Mouse (Mus musculus): ENCODE results near the gene Gm11985.

Gene Gm11985

DNA sequence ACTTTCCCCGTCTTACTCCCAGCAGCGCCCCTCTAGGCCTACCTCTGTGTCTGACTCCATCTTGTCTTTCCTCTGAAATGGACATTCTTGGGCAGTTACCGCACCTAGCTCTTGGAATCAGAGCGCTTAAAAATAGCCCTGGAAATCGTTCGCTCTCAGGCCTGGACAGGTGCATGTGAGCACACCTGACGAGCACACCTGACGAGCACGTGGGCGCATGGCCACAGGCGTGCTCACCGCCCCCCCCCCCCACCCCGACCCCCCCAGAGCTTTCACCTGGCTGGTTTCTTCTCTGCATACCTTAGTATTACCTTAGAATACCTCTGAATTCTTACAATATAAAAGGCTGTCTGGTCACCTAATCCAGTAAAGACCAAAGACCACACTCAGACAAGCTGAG lies at the start of gene Gm11985:
Gene Gm11985, minus strand, starts transcription at position 101 of the 400 bp plus-strand sequence.
- POLR2A ChIA-PET = interaction anchor here in 2 of 4 experiments (0.5 to 1.3 kb wide), 3 partner anchors 24 to 347 kb away, joined by 3 to 5 read pairs (median 4); partner anchors contain the start of gene Igfbp3 (in 1 of the 2)

DNA sequence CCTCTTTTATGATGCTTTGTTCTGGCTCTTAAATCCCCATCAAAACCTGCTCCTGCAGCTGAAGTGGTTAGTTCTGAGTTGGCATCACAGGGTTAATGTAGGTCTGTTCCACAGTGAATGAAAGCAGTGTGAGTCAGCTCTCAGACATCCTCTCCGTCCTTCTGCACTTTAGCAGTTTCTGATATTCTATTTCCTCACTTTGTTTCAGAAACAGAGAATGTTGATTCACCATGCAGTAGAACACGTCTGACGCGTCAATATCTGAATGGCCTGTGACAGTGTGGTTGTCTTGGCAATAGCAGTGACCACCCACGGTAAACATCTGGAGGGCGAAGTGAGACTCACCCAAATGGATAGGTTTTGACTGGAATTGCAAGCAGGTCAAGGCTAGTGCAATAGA lies 49.3 kb upstream of the Gm11985 start:
- CTCF ChIA-PET = no interaction called here
- POLR2A ChIA-PET = no interaction called here

More for the DNA sequence above, at the start of gene Gm11985:
- CTCF ChIA-PET = interaction anchor here in 3 of 4 experiments (0.6 to 1.2 kb wide), 5 partner anchors 22 to 758 kb away, joined by 3 to 7 read pairs (median 4); no protein-coding TSS in a partner anchor

DNA sequence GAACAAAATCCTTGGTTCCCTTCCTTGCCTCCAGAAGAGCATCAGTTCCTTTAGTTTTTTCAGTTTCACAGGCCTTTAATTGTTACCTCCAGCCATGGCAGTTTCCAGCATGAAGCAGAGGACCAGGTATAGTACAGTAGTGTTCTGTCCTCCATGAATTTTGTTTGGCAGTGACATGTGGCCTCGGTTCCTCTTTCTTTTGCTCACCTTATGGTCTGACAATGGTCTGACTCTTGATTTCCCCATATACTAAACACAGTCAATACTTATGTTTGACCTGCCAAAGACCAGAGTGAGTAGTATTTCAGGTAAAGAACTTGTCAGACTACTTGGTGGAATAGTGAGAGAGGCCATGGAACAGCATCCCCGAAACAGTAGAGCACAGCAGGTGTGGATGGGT lies 48.4 kb upstream of the Gm11985 start:
- ChIA-PET POLR2A (no interaction called here), CTCF (interaction anchor here in 1 of 4 experiments (1.0 kb wide), 1 partner anchor 15 kb away, joined by 4 read pairs; no protein-coding TSS in a partner anchor)

DNA sequence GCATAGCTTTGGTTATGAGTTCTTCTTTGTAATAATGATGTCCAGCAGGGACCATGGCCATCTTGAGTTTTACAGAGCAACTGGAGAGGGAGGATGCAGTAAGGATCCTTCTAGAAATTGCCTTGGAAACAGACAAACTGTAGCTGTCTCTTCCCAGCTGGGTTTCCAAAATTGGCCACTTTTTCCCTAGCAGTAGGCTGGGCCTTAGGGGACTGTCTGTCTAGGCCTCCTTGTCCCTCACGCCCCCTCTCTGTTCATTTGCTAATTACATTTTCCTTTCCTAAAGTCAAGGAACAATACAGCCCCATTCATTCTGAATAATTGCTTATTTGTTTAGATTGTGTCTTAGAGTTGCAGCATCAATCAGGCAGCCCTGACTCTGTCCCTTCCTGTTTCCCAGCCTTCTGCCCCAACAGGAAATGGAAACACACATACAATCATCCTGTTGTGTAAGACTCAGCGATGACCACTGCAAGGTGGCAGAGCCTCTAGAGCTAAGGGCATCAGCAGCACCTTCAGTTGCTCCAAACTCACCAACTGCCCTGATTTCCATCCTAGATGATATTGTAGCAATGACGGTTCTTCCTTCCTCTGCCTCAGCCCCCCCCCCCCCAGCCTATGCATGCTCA lies 46.7 kb upstream of the Gm11985 start:
- POLR2A ChIA-PET = interaction anchor here in 1 of 4 experiments (0.7 to 1.4 kb wide), 3 partner anchors 11 to 392 kb away, joined by 3 read pairs; no protein-coding TSS in a partner anchor
- CTCF ChIA-PET = interaction anchor here in 2 of 4 experiments (0.7 to 1.1 kb wide), 2 partner anchors 21 to 193 kb away, joined by 3 read pairs; no protein-coding TSS in a partner anchor

DNA sequence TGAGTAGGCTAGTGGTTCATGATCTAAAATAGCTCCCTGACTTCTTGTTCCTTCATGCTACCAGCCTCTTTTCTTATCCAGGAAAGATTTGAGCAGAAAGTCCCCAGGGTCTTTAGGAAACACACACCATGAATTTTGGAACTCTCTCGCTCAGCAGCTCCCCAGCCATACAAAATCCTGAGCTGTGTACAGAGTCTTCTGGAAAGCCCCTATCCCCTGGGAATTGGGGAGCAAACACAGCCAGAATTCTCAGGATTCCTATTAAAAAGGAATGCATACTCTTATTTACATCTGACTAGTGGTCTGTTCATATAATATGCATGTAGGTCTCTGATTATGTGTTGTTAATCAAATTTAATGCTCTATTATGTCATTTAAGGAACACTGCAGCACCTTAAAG lies 46.1 kb upstream of the Gm11985 start:
- ChIA-PET POLR2A (no interaction called here), CTCF (no interaction called here)

DNA sequence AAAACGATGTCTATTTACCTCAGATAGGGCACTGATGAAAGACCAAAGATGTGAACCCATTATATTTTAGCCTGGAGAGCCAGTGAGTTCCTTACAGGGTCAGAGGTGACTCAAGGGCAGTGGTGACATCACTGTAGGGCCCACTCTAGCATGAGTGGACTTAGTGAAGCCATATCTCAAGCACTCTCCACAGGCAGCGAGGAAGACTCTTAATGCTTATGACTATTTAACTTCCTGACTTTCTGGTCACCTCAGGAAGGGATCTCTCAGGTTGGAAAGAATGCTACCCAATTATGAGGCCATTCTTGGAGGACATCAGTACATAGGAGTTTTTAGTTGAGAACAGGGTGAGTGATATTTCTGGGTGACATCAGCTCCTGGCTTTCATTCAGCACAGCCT lies 45.0 kb upstream of the Gm11985 start:
- POLR2A ChIA-PET = no interaction called here
- CTCF ChIA-PET = interaction anchor here in 1 of 4 experiments (0.6 kb wide), 1 partner anchor 239 kb away, joined by 3 read pairs; no protein-coding TSS in a partner anchor

DNA sequence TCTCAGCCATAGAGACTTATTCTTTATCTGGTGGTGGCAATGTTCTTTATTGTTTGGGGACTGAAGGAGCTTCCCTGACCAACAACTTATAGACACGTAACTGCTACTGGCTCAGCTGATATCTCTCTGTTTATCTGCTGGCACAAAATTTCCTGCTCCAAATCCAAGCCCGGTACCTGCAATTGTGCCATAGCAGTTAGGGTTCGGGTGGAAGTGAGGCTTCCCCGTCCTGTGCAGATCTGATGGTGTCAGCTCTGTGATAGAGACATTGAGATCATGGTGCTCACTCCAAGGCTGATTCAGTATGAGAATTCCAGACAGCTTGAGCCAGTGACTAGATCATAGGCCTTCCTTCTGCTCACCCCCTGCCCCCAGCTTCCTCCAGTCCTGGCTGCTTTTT lies 43.6 kb upstream of the Gm11985 start:
- ChIA-PET CTCF (interaction anchor here (0.7 to 1.4 kb wide), 5 partner anchors 10 to 1388 kb away, joined by 3 to 5 read pairs (median 4); no protein-coding TSS in a partner anchor), POLR2A (no interaction called here)

DNA sequence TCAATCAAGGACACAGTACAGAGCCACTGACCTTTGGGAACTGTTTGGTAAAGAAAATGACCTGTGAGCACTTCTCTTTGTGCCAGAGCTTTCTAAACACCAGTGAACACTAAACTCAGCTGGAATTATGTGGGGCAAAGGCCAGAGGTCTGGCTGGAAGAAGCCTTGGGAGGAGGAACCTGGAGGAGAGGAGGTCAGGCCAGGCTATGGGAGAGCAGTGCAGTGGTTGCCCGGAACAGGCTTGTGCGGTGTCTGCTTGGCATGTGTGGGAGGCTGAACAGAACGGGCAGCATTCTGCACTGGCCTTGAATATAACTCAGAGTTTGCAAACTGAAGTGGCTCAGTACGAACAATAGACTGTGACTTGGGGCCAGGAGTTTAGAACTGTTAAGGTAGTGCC lies 41.6 kb upstream of the Gm11985 start:
- CTCF ChIA-PET = no interaction called here
- POLR2A ChIA-PET = no interaction called here

DNA sequence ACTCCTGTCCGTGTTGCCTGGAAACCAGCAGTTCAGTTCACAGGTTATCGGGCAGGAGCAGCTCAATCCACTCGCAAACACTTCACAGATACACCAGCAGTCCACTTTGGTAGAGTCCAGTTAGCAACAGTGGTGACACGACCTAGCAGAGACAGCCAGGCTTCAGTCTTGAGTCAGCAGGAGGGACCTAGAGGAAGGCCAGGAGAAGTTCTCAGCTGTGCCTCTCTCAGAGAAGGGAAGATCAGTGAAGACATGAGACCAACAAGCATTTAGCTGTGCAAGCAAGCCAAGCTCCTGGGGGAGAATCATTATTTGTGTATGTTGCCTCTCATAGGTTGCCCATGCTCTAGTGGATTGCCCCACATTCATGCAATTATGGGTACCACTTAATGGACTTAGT lies 39.7 kb upstream of the Gm11985 start:
- CTCF ChIA-PET = no interaction called here
- POLR2A ChIA-PET = interaction anchor here in 1 of 4 experiments (1.4 kb wide), 1 partner anchor 195 kb away, joined by 3 read pairs; no protein-coding TSS in a partner anchor

DNA sequence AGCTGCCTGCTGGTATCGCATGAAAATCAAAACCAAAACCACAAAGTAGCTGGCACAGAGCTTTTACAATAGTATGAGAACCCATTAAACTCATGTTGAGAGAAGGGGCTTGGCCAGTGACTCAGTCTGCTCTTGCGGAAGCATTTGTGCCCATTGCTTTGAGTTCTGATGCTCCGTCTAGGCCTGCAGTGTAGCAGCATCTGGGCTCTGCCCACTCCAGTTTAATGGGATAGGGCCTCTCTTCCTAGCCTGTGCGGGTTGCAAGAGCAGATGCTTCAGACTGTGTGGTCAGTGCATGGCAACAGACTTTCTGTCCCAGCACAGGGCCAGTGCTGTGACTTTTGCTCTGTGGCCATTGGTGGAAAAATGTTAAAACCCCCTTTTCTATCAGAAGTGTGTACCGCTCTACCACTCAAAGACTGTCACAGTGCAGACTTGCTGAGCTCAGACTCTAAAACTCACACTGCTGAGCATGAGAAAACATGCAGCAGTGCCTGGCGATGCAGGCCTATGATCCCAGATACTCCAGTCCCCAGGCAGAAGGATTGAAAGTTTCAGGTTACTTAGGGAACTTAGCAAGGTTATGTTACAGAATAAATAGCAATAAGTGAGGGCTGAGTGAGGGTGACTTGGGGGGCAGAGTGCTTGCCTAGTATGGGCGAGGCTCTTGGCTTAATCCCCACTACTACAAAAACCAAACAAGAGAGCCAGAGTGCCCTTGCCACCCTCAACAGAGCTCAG lies 38.6 kb upstream of the Gm11985 start:
- CTCF ChIA-PET = no interaction called here

DNA sequence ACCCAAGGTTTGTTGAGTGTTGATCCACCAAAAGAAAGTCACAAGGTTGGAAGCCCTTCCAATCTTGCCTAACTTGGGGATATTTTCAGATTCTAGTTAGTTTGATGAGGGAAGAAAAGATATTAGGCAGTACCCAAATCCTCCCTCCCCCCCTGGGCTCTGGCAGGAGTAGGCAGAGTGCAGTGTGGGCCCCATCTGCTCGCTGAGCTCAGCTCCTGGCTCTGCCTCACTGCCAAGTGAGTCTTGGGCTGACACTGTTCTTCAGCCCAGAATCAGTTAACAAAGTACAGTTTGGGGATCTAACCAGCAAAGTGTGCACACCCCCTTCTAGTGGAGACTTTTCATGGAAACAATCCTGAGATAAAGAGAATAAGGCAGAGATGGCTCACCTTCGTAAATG lies 37.8 kb upstream of the Gm11985 start:
- ChIA-PET CTCF (no interaction called here), POLR2A (interaction anchor here in 1 of 4 experiments (1.2 kb wide), 1 partner anchor 12 kb away, joined by 3 read pairs; no protein-coding TSS in a partner anchor)

More for the DNA sequence above, 38.6 kb upstream of the Gm11985 start:
- POLR2A ChIA-PET = no interaction called here

DNA sequence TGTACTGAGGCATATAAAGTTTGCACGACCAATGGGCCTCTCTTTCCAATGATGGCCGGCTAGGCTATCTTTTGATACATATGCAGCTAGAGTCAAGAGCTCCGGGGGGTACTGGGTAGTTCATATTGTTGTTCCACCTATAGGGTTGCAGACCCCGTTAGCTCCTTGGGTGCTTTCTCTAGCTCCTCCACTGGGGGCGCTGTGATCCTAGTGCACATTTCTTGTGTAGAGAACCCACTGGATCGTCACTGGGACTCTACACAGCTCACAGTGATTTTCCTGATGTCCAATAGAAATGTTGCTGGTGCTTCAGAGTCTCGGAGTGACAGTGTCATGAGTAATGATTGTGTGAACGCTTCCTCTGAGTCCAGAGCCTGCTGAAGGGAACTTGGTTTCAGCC lies 33.5 kb upstream of the Gm11985 start:
- ChIA-PET CTCF (interaction anchor here (0.6 to 2.1 kb wide), 20 partner anchors 8 to 1175 kb away, joined by 3 to 8 read pairs (median 4); partner anchors contain the start of gene Igfbp3 (in 2 of the 4)), POLR2A (interaction anchor here in 2 of 4 experiments (0.6 to 1.4 kb wide), 5 partner anchors 9 to 346 kb away, joined by 3 to 7 read pairs (median 3); no protein-coding TSS in a partner anchor)

DNA sequence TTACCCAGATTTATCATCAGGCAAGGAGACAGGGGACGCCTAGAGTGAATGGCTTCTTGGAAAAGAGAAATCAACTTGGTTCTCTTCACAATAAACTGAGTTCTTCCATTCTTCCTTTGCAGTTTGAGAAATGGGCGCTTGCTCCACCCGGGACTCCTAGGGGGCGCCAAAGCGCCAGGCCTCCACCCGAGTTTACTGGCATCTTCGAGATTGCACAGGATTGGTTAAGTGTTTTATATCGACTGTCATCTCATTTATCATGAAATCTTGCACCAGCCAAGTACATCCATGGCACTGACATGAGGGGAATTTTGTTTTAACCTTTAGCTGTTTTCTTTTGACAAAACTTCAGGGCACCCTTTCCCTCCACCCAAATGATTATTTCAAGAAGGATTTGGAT lies 27.3 kb upstream of the Gm11985 start:
- POLR2A ChIA-PET = no interaction called here

DNA sequence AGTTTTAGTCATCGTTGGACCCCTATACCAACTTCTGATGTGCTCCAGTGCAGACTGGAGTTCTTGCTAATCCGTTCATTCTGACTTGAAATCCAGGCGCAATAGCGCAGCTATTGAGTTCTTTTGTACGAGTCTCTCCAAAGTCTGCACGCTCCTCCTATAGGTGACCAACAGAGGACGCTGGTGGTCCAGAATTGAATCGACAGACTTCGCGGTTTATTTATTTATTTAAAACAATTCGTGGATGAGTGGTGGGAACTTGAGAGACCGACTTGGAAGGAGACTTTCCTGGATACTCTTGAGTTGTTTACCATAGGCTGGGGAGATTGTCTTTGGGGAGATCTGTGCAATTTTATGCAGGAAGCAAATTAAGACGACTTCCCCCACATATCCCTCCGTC lies 26.4 kb upstream of the Gm11985 start:
- ChIA-PET CTCF (interaction anchor here in 3 of 4 experiments (0.6 to 1.8 kb wide), 23 partner anchors 9 to 1318 kb away, joined by 3 to 4 read pairs (median 3); no protein-coding TSS in a partner anchor), POLR2A (interaction anchor here in 3 of 4 experiments (0.6 to 3.8 kb wide), 11 partner anchors 11 to 534 kb away, joined by 3 to 16 read pairs (median 3); no protein-coding TSS in a partner anchor)

More for the DNA sequence above, 27.3 kb upstream of the Gm11985 start:
- CTCF ChIA-PET = interaction anchor here in 1 of 4 experiments (1.1 kb wide), 1 partner anchor 415 kb away, joined by 4 read pairs; no protein-coding TSS in a partner anchor

DNA sequence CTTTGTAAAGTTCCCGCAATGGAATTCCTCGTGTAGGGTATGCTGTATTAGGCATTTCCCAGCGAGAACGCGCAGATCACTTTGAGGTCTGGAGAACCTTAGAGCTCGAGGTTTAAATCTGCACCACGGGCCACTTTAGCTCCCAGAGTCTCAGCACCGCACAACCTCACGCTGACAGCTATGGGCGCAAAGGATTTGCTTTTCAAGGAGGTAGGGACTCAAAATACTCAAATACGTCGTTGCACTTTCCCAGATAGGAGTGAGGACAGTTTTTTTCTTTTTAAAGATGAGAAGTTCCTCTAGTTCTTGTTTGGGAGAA lies 25.9 kb upstream of the Gm11985 start:
- POLR2A ChIA-PET = interaction anchor here in 3 of 4 experiments (0.6 to 3.8 kb wide), 11 partner anchors 11 to 824 kb away, joined by 3 to 16 read pairs (median 3); no protein-coding TSS in a partner anchor
- CTCF ChIA-PET = interaction anchor here in 3 of 4 experiments (0.6 to 1.8 kb wide), 24 partner anchors 8 to 1318 kb away, joined by 3 to 4 read pairs (median 3); no protein-coding TSS in a partner anchor

DNA sequence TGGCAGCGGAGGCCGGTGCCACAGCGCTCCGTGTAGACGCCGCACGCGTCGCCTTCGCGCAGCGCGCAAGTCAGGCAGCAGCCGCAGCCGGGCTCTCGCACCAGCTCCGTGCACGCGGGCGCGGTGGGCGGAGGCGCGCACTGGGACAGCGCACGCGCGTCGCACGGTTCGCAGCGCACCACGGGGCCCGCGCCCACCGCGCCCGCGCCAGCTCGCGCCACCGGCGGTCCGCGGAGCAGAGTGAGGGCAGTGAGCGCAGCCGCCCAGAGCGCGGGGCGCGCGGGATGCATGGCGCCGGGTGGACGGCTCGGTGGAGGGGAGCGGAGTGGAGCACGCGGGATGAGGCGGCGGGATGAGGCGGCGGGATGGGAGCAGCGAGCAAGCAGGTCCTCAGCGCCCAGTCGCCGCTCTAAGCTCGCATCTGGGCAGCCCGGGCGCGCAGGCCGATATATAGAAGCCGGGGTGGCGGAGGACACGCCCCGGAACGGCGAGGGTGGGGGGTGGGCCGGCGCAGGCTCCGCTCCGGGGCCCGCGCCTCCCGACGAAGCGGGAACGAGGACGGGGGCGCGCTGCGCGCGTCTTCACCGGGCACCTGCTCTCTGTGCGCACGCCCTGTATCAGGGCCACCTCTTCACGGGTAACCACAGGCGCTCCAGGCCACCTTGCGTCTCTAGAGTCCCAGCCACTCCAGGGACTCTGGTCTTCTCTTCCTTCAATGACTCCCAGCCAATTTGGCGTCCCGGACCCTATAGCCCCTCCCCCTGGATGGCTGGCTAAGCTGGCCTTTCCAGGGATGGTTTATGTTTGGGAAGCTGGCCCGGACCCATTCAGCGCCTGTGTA lies 25.4 kb upstream of the Gm11985 start, which contains the start of gene Igfbp3:
Gene Igfbp3, minus strand, starts transcription at position 423 of the 841 bp plus-strand sequence.
- ChIA-PET CTCF (interaction anchor here (0.5 to 1.8 kb wide), 22 partner anchors 8 to 1319 kb away, joined by 3 to 9 read pairs (median 3); no protein-coding TSS in a partner anchor), POLR2A (interaction anchor here in 3 of 4 experiments (0.6 to 3.8 kb wide), 18 partner anchors 8 to 1422 kb away, joined by 3 to 16 read pairs (median 3); no protein-coding TSS in a partner anchor)

DNA sequence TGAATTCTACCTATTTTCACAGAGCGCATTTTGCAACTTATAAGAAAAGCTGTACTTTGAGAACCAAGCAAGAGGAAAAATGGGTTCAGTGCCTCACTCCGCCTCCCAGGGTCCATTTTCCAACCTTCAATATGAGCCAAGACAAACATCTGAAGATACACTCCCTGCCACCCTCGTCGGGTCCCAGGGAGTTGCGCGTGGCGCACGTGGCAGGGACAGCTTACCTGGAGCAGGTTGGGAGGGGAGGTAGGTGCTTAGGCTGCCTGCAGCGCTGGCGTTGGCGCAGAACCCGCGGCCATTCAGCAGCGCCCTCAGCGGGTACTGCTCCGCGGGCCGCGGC lies 24.8 kb upstream of the Gm11985 start:
- POLR2A ChIA-PET = interaction anchor here (0.6 to 3.8 kb wide), 9 partner anchors 9 to 1423 kb away, joined by 3 to 16 read pairs (median 3); no protein-coding TSS in a partner anchor
- CTCF ChIA-PET = interaction anchor here in 3 of 4 experiments (0.5 to 1.8 kb wide), 7 partner anchors 8 to 1034 kb away, joined by 3 to 5 read pairs (median 3); no protein-coding TSS in a partner anchor

DNA sequence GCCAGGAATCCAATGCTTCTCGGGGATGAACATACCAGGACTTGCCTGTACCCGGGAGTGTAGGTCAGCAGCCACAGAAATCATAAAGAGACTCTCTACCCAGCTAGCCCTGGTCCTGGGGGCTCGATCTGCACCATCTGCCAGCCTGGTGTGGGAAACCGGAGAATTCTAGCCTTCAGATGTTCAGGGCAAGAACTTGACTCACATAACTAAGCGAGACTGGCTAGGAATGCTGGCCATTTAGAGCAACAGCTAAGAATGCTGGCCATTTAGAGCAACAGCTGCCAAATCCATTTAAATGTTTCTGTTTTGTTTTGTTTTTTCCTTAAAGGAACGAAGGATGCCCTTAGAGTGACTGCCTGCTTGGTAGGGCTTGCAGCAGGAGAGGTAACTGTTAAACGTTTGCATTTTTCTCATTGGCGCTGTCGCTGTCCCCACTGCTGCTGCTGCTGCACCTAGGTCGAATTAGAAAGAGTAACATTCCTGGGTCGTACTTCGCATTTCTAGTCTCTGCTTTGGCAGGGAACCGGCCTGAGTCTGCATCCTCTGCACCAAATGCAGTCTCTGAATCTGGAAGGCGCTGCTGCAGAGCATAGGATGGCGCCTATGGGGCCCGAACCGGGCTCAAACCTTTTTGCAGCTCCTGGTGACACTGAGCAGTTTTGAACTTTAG lies 23.9 kb upstream of the Gm11985 start:
- POLR2A ChIA-PET = interaction anchor here (0.6 to 3.8 kb wide), 9 partner anchors 8 to 1933 kb away, joined by 3 to 16 read pairs (median 4); no protein-coding TSS in a partner anchor
- CTCF ChIA-PET = interaction anchor here in 2 of 4 experiments (0.7 to 1.5 kb wide), 3 partner anchors 9 to 699 kb away, joined by 3 to 5 read pairs (median 3); no protein-coding TSS in a partner anchor

Data from embryonic stem cell, embryonic (primary cell).